Mouse (Mus musculus) ES-Bruce4 (cell line): ENCODE measurements at regions not wholly inside any gene's neighbourhood (a gene's known extent, or its start where the extent isn't known, plus 50 kb on each side); places are given as distances from the start of the nearest gene placed in this dataset.

Source experiments
- CTCF ChIP-seq: IDR thresholded peaks from one replicate; pipeline ENCODE4 v1.8.1; 2011; ENCODE audit warnings: low read depth, low read length
- EP300 ChIP-seq: IDR thresholded peaks from 2 replicates; pipeline ENCODE4 v1.6.1; 2011; ENCODE audit warnings: low read depth, low read length; ENCODE audit not compliant: insufficient read depth
- POLR2A ChIP-seq: IDR thresholded peaks from one replicate; pipeline ENCODE4 v1.8.1; 2011; ENCODE audit warnings: low read length; ENCODE audit not compliant: insufficient read depth

- TF ChIP-seq CTCF (no peak), EP300 (no peak), POLR2A (no peak)
These were observed 113.1 kb upstream of the Dcbld2 start for GRCm38 (mm10) chr16:58295128-58295527.
